Mouse (Mus musculus): ENCODE results near the gene Ttll8. TPM values are rescaled to one million over a fixed set of nuclear protein-coding genes. Genes with fewer than 3 reads are reported as not detected.

The Ttll8 gene
- polyA plus RNA-seq, 1 experiment from 2014 or later, result not detected

GRCm38 (mm10) chr15:88951246-88951645 is 3.0 kb downstream of the Ttll8 start:
- Histone ChIP-seq H3K4me3 (no peak overlapping the region), H3K27me3 (ENCODE audit: insufficient read depth, poor library complexity, severe bottlenecking) (peaks cover 38% of the 10 kb centered on the region), H3K27ac (no peak overlapping the region), H3K4me1 (peaks cover 10% of the 10 kb centered on the region), H3K9me3 (no peaks in the 10 kb centered on the region), H3K36me3 (no peaks in the 10 kb centered on the region)
- 90% methylated on average over 4 of the region's 4 CpGs for WGBS
- no peak for DNase-seq (ENCODE audit: low spot score)

- DNase-seq (ENCODE audit: low spot score), result no peak
- Histone ChIP-seq H3K9me3 (no peaks in the 10 kb centered on the region), H3K36me3 (no peaks in the 10 kb centered on the region), H3K4me1 (peaks cover 4% of the 10 kb centered on the region; the same call in 1 of the 2 replicates), H3K4me3 (no peak overlapping the region), H3K27ac (no peak overlapping the region), H3K27me3 (ENCODE audit: insufficient read depth, poor library complexity, severe bottlenecking) (no peaks in the 10 kb centered on the region)
- 53% methylated on average over 6 of the region's 6 CpGs for WGBS
Observed at GRCm38 (mm10) chr15:88946851-88947250, 7.4 kb downstream of the Ttll8 start.

- DNase-seq (ENCODE audit: low spot score), result no peak
- WGBS, result 83% methylated on average over 5 of the region's 5 CpGs
- Histone ChIP-seq H3K27ac (no peak overlapping the region), H3K9me3 (no peaks in the 10 kb centered on the region), H3K4me3 (no peak overlapping the region), H3K4me1 (peaks cover 4% of the 10 kb centered on the region; the same call in 1 of the 2 replicates), H3K36me3 (no peaks in the 10 kb centered on the region), H3K27me3 (ENCODE audit: insufficient read depth, poor library complexity, severe bottlenecking) (no peaks in the 10 kb centered on the region)
Observed at GRCm38 (mm10) chr15:88943896-88944551, 10.2 kb downstream of the Ttll8 start.

- peaks cover 4% of the 10 kb centered on the region; the same call in 1 of the 2 replicates for H3K4me1 ChIP-seq
- H3K36me3 ChIP-seq, result no peaks in the 10 kb centered on the region
- H3K9me3 ChIP-seq, result no peaks in the 10 kb centered on the region
- 49% methylated on average over 5 of the region's 5 CpGs for WGBS
- no peak overlapping the region for H3K4me3 ChIP-seq
- H3K27ac ChIP-seq, result peak overlapping the region; percentile 49; the same call in 1 of the 2 replicates
- no peak for DNase-seq (ENCODE audit: low spot score)
- H3K27me3 ChIP-seq (ENCODE audit: insufficient read depth, poor library complexity, severe bottlenecking), result no peaks in the 10 kb centered on the region
Observed at GRCm38 (mm10) chr15:88942783-88943182, 11.4 kb downstream of the Ttll8 start.

GRCm38 (mm10) chr15:88937291-88937650 is 16.9 kb downstream of the Ttll8 start:
- no peaks in the 10 kb centered on the region for H3K36me3 ChIP-seq
- no peak overlapping the region for H3K27ac ChIP-seq
- no peak overlapping the region for H3K4me3 ChIP-seq
- no peak for DNase-seq (ENCODE audit: low spot score)
- no peaks in the 10 kb centered on the region for H3K9me3 ChIP-seq
- H3K4me1 ChIP-seq, result no peaks in the 10 kb centered on the region
- WGBS, result 81% methylated on average over 2 of the region's 2 CpGs
- no peaks in the 10 kb centered on the region for H3K27me3 ChIP-seq (ENCODE audit: insufficient read depth, poor library complexity, severe bottlenecking)

GRCm38 (mm10) chr15:88936619-88937290 is 17.5 kb downstream of the Ttll8 start:
- Histone ChIP-seq H3K9me3 (no peaks in the 10 kb centered on the region), H3K4me3 (no peak overlapping the region), H3K36me3 (no peaks in the 10 kb centered on the region), H3K27me3 (ENCODE audit: insufficient read depth, poor library complexity, severe bottlenecking) (no peaks in the 10 kb centered on the region), H3K4me1 (no peaks in the 10 kb centered on the region), H3K27ac (no peak overlapping the region)
- 66% methylated on average over 6 of the region's 6 CpGs for WGBS
- no peak for DNase-seq (ENCODE audit: low spot score)

GRCm38 (mm10) chr15:88934141-88934540 is 20.1 kb downstream of the Ttll8 start:
- Histone ChIP-seq H3K36me3 (no peaks in the 10 kb centered on the region), H3K27me3 (ENCODE audit: insufficient read depth, poor library complexity, severe bottlenecking) (no peaks in the 10 kb centered on the region), H3K27ac (no peak overlapping the region), H3K4me3 (no peak overlapping the region), H3K9me3 (no peaks in the 10 kb centered on the region), H3K4me1 (no peaks in the 10 kb centered on the region)
- DNase-seq (ENCODE audit: low spot score), result no peak
- 66% methylated on average over 7 of the region's 7 CpGs for WGBS

GRCm38 (mm10) chr15:88932667-88933066 is 21.6 kb downstream of the Ttll8 start:
- no peak overlapping the region for H3K27ac ChIP-seq
- H3K4me3 ChIP-seq, result no peak overlapping the region
- H3K36me3 ChIP-seq, result no peaks in the 10 kb centered on the region
- no peaks in the 10 kb centered on the region for H3K4me1 ChIP-seq
- 91% methylated on average over 9 of the region's 10 CpGs for WGBS
- no peak for DNase-seq (ENCODE audit: low spot score)
- no peaks in the 10 kb centered on the region for H3K9me3 ChIP-seq
- H3K27me3 ChIP-seq (ENCODE audit: insufficient read depth, poor library complexity, severe bottlenecking), result no peaks in the 10 kb centered on the region

- Histone ChIP-seq H3K27me3 (ENCODE audit: insufficient read depth, poor library complexity, severe bottlenecking) (no peaks in the 10 kb centered on the region), H3K36me3 (no peaks in the 10 kb centered on the region), H3K9me3 (no peaks in the 10 kb centered on the region), H3K4me3 (no peak overlapping the region), H3K4me1 (0 out of 2 replicates have a peak, but pooled peaks cover 2% of the 10 kb centered on the region), H3K27ac (no peak overlapping the region)
- 74% methylated on average over 6 of the region's 6 CpGs for WGBS
- DNase-seq (ENCODE audit: low spot score), result no peak
Observed at GRCm38 (mm10) chr15:88921992-88922310, 32.3 kb downstream of the Ttll8 start.

GRCm38 (mm10) chr15:88921131-88921991 is 32.9 kb downstream of the Ttll8 start:
- no peak overlapping the region for H3K4me3 ChIP-seq
- no peaks in the 10 kb centered on the region; the same call in 1 of the 2 replicates for H3K27me3 ChIP-seq (ENCODE audit: insufficient read depth, poor library complexity, severe bottlenecking)
- H3K36me3 ChIP-seq, result no peaks in the 10 kb centered on the region
- no peaks in the 10 kb centered on the region for H3K9me3 ChIP-seq
- peak; percentile 84 for DNase-seq (ENCODE audit: low spot score)
- no peak overlapping the region for H3K27ac ChIP-seq
- 0 out of 2 replicates have a peak, but pooled peaks cover 2% of the 10 kb centered on the region for H3K4me1 ChIP-seq
- 31% methylated on average over 12 of the region's 12 CpGs for WGBS

GRCm38 (mm10) chr15:88920065-88920464 is 34.2 kb downstream of the Ttll8 start:
- Histone ChIP-seq H3K9me3 (no peaks in the 10 kb centered on the region), H3K36me3 (no peaks in the 10 kb centered on the region), H3K4me1 (0 out of 2 replicates have a peak, but pooled peaks cover 2% of the 10 kb centered on the region), H3K4me3 (no peak overlapping the region), H3K27me3 (ENCODE audit: insufficient read depth, poor library complexity, severe bottlenecking) (no peaks in the 10 kb centered on the region; the same call in 1 of the 2 replicates), H3K27ac (no peak overlapping the region)
- no peak for DNase-seq (ENCODE audit: low spot score)
- WGBS, result 83% methylated on average over 1 of the region's 1 CpGs

- Histone ChIP-seq H3K4me1 (0 out of 2 replicates have a peak, but pooled peaks cover 2% of the 10 kb centered on the region), H3K27ac (no peak overlapping the region), H3K9me3 (no peaks in the 10 kb centered on the region), H3K4me3 (no peak overlapping the region), H3K36me3 (no peaks in the 10 kb centered on the region), H3K27me3 (ENCODE audit: insufficient read depth, poor library complexity, severe bottlenecking) (no peaks in the 10 kb centered on the region; the same call in 1 of the 2 replicates)
- 82% methylated on average over 12 of the region's 12 CpGs for WGBS
- DNase-seq (ENCODE audit: low spot score), result no peak
Observed at GRCm38 (mm10) chr15:88919328-88919727, 34.9 kb downstream of the Ttll8 start.

- 0 out of 2 replicates have a peak, but pooled peaks cover 2% of the 10 kb centered on the region for H3K4me1 ChIP-seq
- 90% methylated on average over 8 of the region's 8 CpGs for WGBS
- H3K27ac ChIP-seq, result no peak overlapping the region
- no peaks in the 10 kb centered on the region; the same call in 1 of the 2 replicates for H3K27me3 ChIP-seq (ENCODE audit: insufficient read depth, poor library complexity, severe bottlenecking)
- no peaks in the 10 kb centered on the region for H3K9me3 ChIP-seq
- no peaks in the 10 kb centered on the region for H3K36me3 ChIP-seq
- DNase-seq (ENCODE audit: low spot score), result no peak
- no peak overlapping the region for H3K4me3 ChIP-seq
Observed at GRCm38 (mm10) chr15:88917126-88917525, 37.1 kb downstream of the Ttll8 start.

All from heart, embryonic 10.5 days (tissue).